Mouse (Mus musculus): ENCODE data around the gene Capn10. TPM values are rescaled to one million over a fixed set of nuclear protein-coding genes. Genes with fewer than 3 reads are reported as not detected.

Capn10 gene
- polyA plus RNA-seq, 1 experiment: 42.0 TPM

- no peak overlapping the region for H3K4me3 ChIP-seq (ENCODE audit: insufficient read depth, low read length)
- no peak overlapping the region for H3K27ac ChIP-seq (ENCODE audit: insufficient read depth, low read length)
- TF ChIP-seq POLR2A (IDR thresholded peaks at IDR 0.05; ENCODE audit: extremely low read depth, insufficient read depth, low read length) (no peak), CTCF (IDR thresholded peaks at IDR 0.05; ENCODE audit: extremely low read depth, insufficient read depth, low read length) (no peak)
- no peaks in the 10 kb centered on the region for H3K4me1 ChIP-seq (ENCODE audit: control insufficient read depth, insufficient read depth, low read length)
Measured at GRCm38 (mm10) chr1:92984999-92985398, 50.8 kb downstream of the Capn10 start.

GRCm38 (mm10) chr1:92988894-92989293, 54.7 kb downstream of the Capn10 start:
- Histone ChIP-seq H3K27ac (ENCODE audit: insufficient read depth, low read length) (no peak overlapping the region), H3K4me1 (ENCODE audit: control insufficient read depth, insufficient read depth, low read length) (no peaks in the 10 kb centered on the region), H3K4me3 (ENCODE audit: insufficient read depth, low read length) (no peak overlapping the region)
- TF ChIP-seq POLR2A (IDR thresholded peaks at IDR 0.05; ENCODE audit: extremely low read depth, insufficient read depth, low read length): no peak
- no peak for TF ChIP-seq CTCF (IDR thresholded peaks at IDR 0.05; ENCODE audit: extremely low read depth, insufficient read depth, low read length)

DNA sequence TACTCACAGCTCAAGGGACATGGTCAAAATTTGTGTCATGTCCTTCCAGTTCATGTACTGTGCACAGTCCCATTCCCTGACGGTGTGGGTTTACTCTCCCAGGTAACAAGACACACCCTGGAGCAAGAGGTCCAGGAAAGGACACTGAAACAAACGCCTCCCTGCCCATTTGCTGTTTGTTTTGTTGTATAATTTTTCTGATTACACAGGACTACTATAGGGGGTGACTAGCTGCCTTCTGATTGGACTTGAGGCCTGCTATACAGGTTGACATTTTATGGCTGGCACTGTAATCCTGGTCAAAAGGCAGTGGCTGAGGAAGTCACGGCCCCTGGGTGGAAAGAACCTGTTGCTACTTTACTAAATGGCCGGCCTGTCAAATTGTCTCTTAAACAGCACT, 55.7 kb downstream of the Capn10 start:
- no peak for TF ChIP-seq POLR2A (IDR thresholded peaks at IDR 0.05; ENCODE audit: extremely low read depth, insufficient read depth, low read length)
- no peak for TF ChIP-seq CTCF (IDR thresholded peaks at IDR 0.05; ENCODE audit: extremely low read depth, insufficient read depth, low read length)
- no peak overlapping the region for H3K4me3 ChIP-seq (ENCODE audit: insufficient read depth, low read length)

GRCm38 (mm10) chr1:92992214-92992855, 58.2 kb downstream of the Capn10 start:
- H3K27ac ChIP-seq (ENCODE audit: insufficient read depth, low read length): no peak overlapping the region
- no peak overlapping the region for H3K4me3 ChIP-seq (ENCODE audit: insufficient read depth, low read length)
- TF ChIP-seq CTCF (IDR thresholded peaks at IDR 0.05; ENCODE audit: extremely low read depth, insufficient read depth, low read length) (no peak), POLR2A (IDR thresholded peaks at IDR 0.05; ENCODE audit: extremely low read depth, insufficient read depth, low read length) (no peak)
- H3K4me1 ChIP-seq (ENCODE audit: control insufficient read depth, insufficient read depth, low read length): no peaks in the 10 kb centered on the region

More for the DNA sequence above, 55.7 kb downstream of the Capn10 start:
- Histone ChIP-seq H3K27ac (ENCODE audit: insufficient read depth, low read length) (no peak overlapping the region), H3K4me1 (ENCODE audit: control insufficient read depth, insufficient read depth, low read length) (no peaks in the 10 kb centered on the region)

DNA sequence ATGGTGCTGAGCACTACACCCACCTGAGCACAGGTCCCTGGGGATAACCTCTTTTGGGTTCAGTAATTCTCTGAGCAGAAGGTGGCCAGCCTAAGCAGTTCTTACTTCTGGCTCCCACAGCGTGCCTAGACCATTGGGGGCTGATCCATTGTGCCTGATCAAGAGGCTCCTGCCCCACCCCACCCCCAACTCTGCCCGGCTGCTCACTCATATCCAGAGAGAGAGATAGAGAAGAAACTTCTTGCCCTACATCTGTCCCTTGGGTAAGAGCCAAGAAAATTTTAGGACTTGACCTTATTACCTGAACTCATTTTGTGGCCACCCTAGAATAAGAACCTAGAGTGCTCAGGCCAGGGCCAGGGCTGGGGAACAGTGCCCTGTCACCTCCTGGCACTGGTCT, 58.7 kb downstream of the Capn10 start:
- no peaks in the 10 kb centered on the region for H3K4me1 ChIP-seq (ENCODE audit: control insufficient read depth, insufficient read depth, low read length)
- H3K4me3 ChIP-seq (ENCODE audit: insufficient read depth, low read length): no peak overlapping the region
- H3K27ac ChIP-seq (ENCODE audit: insufficient read depth, low read length): no peak overlapping the region
- TF ChIP-seq POLR2A (IDR thresholded peaks at IDR 0.05; ENCODE audit: extremely low read depth, insufficient read depth, low read length) (no peak), CTCF (IDR thresholded peaks at IDR 0.05; ENCODE audit: extremely low read depth, insufficient read depth, low read length) (no peak)

Other genes with a start within 250 kb of the Capn10 start
- gene Gpc1, start 102.7 kb upstream of the Capn10 start, polyA plus RNA-seq (2012; rRNA removed): 49.5 and 58.9 TPM in 2 replicates
- 0.23 and 0.25 TPM in 2 replicates for gene Ankmy1, start 31.5 kb upstream of the Capn10 start, polyA plus RNA-seq (2012; rRNA removed)
- 52.9 and 55.3 TPM in 2 replicates for gene Dusp28, start 27.4 kb upstream of the Capn10 start, polyA plus RNA-seq (2012; rRNA removed)
- 38.5 and 41.1 TPM in 2 replicates for gene Rnpepl1, start 23.6 kb upstream of the Capn10 start, polyA plus RNA-seq (2012; rRNA removed)
- gene Gpr35, start 16.5 kb downstream of the Capn10 start, polyA plus RNA-seq (2012; rRNA removed): 0.21 and 0.26 TPM in 2 replicates
- gene Aqp12, start 72.0 kb downstream of the Capn10 start, polyA plus RNA-seq (2012; rRNA removed): not detected in 2 replicates
- gene Kif1a, start 167.6 kb downstream of the Capn10 start, polyA plus RNA-seq (2012; rRNA removed): 349 and 356 TPM in 2 replicates
- gene Agxt, start 200.9 kb downstream of the Capn10 start, polyA plus RNA-seq (2012; rRNA removed): not detected in 2 replicates
- not detected in 2 replicates for gene 2310007B03Rik, start 226.6 kb downstream of the Capn10 start, polyA plus RNA-seq (2012; rRNA removed)
- gene Crocc2, start 234.3 kb downstream of the Capn10 start, polyA plus RNA-seq (2012; rRNA removed): 0.15 and 0.29 TPM in 2 replicates